Mouse (Mus musculus) frontal cortex, postnatal 14 days (tissue): ENCODE data around the gene Nav2.
A peak's percentile ranks its signal among the peaks of the same experiment; 100 is the strongest.

Experiments
- DNase-seq, 2 experiments: peaks; one replicate each; pipeline ENCODE4 v3.0.0; 2022; ENCODE audit warnings: low spot score in 2 of 2

Nav2 gene

GRCm38 (mm10) chr7:49158641-49159381 is 250.3 kb downstream of the Nav2 start:
- no peak for DNase-seq

- DNase-seq: no peak
These were observed 251.4 kb downstream of the Nav2 start for GRCm38 (mm10) chr7:49159646-49160555.

DNA sequence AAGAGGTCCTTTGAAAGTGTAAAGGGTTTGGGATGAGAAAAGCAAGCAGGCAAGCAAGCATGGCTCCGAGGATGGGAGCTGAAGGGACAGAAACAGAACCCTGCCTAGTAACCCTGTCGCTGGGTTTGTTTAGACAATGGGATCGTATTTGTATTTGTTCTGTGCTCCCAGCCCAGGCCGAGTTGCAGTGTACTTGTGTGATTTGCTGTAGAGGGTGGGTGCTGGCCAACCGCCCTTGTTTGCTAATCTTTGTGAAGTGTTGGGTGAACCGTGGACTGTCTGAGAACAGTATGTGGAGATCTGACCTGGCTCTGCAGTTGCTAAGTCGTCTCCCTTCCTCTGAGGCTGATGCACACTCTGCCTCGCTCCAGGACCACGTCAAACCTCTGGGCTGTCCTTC is 253.6 kb downstream of the Nav2 start:
- DNase-seq: no peak

DNA sequence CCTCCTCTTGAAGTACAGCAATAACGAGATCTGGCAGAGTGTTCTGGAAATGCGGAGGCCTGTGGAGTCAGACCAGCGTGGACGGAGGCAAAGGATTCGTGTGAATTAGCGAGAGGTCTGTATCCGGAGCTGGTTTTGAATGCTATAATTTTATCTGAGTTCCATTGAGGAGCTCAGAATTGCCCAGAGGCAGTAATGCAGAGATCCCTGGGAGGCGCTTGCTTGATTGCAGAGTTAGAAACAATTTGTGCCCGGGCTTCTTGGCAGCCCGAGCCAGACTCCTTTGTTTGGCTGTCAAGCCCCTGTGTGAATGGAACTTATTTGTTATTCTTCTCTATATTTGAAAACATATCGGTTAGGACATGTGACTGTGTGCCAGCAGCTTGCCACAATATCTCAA is 255.3 kb downstream of the Nav2 start:
- no peak for DNase-seq

- DNase-seq: no peak
These were observed 256.4 kb downstream of the Nav2 start for GRCm38 (mm10) chr7:49164868-49165267.

GRCm38 (mm10) chr7:49172926-49173325 is 264.4 kb downstream of the Nav2 start:
- DNase-seq: no peak

DNA sequence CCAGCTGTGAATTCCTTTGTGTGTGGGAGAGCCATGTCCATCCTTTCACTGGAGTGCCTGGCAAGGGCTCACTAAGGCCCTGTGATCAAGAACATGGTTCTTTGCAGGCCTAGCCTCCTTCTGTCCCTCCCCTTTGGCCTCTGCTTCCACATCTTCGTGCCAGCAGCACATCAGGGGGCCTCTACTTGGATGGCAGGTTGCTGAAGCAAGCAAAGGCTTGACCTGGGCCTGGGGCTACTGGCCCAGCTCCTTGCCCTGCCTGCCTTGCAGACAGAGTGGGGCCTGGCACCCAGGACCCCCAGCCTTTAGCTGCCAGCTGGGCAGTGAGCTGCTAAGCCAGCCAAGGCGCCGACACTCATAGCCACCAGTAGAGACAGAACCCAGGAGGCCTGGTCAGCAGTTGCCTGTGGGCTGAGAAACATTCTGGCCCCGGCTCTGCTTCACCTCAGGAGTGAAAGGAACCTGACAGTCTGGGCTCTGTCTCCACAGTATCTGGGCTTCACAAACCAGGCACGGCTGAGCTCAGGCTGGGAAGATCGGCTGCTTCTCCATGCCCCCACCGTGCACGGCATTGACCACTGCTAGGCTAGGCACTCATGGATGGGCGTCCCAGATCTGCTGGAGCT is 267.4 kb downstream of the Nav2 start:
- no peak for DNase-seq

DNA sequence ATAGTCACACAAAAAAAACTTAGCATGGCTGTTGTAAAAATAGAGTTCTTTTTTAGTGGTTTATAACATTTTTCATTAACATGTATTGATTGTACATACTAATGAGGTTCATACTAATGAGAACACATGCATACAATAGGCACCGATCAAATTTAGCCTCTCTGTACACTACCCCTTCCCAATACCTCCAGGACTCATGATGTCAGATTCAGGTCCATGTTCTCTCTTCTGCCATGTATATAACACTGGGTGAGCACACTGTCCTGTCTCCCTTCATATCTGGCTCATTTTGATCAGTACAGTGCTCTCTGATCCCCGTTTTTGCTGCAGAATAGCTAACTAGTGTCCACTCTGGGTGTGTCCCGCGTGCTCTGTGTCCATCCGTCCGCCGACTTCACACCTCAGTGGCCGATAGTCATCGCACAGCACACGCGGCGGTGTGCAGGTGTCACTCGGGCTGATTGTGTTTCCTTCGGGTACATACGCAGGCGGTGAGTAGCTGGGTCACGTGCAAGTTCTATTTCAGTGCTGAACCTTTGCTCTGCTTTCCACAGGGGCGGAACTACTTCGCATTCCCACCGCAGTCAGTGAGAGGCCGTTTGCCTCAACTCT is 268.2 kb downstream of the Nav2 start:
- no peak for DNase-seq

- no peak for DNase-seq
These were observed 269.7 kb downstream of the Nav2 start for GRCm38 (mm10) chr7:49178217-49178616.

DNA sequence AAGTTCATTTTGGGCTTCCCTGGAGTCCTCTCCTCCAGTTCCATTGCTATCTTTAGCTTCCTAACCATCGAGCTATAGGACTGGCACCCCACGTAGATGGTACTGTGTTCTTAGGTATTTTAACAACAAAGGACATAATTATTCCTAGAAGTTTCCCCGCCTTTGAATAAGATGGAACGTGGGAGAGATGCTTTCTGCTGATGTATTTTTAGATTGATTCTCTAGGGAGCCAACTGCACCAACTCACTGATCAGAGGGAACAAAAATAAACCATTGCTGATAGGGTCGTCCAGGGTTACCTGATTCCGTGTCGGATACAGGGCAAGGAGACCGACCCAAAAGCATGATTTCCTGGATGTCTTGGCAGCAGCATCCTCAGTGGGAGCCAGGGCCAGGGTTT is 272.5 kb downstream of the Nav2 start:
- DNase-seq: no peak

DNA sequence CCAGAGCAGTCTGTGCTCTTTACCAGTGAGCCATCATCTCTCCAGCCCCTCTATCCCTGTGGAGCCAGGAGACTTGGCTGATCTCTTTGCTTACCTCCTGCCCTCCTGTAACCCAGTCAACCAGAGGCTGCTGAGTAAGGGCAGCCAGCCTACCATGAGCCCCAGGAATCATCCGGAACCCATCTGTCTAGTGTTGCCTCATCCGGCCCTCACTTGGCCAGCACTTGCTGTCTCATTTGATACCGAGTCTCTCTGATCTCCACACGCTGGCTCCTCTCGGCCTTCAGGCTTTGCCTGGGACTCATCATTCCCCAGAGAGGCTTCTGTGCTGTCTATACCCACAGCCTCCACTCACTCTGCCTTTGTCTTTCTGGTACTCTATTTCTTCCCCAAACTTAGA is 273.9 kb downstream of the Nav2 start:
- no peak for DNase-seq

GRCm38 (mm10) chr7:49183696-49184095 is 275.2 kb downstream of the Nav2 start:
- no peak for DNase-seq

- DNase-seq: no peak
These were observed 277.5 kb downstream of the Nav2 start for GRCm38 (mm10) chr7:49185991-49186390.

- DNase-seq: no peak
These were observed 280.8 kb downstream of the Nav2 start for GRCm38 (mm10) chr7:49189364-49189763.

DNA sequence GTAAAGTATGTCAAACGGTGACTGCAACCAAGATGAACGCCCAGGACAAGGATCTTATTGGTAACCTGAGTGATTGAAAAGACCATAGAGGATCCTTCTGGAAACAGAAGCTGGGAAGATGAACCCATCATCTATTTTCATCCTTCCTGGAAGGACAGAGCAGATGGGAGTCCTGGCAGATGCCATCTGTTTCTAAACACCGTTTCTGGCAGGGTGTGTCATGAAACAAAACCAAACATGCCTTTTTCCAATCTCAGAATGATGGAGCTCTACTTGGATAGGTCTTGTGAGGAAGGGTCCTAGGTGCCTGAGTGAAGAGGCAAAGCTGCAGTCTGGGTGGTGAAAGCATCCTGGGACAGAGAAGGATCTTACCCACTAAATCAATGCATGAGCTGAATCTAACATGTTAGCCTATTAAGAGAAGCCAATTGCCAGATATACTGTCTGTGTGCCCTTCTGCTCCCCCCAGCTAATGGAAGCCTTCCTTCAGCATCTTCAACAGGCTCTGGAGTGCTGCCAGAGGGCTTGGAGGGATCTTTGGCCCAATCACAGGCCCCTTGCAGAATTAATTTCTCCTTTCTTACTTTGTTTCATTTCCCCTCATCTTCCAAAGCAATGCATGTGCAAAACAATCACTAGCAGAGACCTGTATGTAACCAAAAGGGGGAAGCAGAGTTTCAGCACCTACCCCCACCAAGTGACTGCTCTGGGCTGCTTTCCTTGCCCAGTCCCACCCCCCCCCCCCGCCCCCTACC is 281.9 kb downstream of the Nav2 start:
- DNase-seq: no peak

DNA sequence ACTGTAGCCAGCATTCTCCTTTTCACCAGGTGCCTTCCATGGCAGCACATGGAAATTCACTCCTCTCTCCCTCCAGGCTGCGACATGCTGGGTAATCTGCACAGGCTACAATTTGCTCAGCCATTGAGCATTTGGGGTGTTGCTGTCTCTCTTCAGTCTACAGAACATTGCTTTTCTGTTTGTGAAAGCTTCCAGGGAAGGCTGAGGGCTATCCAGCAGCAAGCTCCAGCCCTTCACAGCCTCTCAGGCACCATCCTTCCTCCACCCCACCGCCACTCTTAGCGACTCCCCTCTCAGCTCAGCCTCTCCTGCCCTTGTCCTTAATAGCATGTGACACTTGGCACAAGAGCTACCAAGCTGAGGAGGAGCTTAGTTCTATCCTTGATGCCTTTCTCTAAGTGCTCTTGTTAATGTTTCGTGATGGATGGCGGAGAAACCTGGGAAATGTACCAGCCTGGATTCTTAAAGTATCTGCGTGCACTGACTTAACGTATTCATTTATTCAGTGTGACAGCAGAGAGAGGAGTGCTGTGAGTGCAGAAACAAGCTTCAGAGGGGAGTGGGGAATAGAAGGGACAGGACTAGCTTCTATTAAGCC is 282.7 kb downstream of the Nav2 start:
- DNase-seq: no peak

GRCm38 (mm10) chr7:49192061-49192695 is 283.7 kb downstream of the Nav2 start:
- DNase-seq: no peak

- no peak for DNase-seq
These were observed 287.2 kb downstream of the Nav2 start for GRCm38 (mm10) chr7:49195711-49196147.

GRCm38 (mm10) chr7:49199366-49199765 is 290.9 kb downstream of the Nav2 start:
- DNase-seq: peak; percentile 61 to 63

- DNase-seq: no peak
These were observed 291.8 kb downstream of the Nav2 start for GRCm38 (mm10) chr7:49200270-49200669.
